Mouse (Mus musculus) naive thymus-derived CD4-positive, alpha-beta T cell, adult 2 months (primary cell): ENCODE measurements at regions not wholly inside any gene's neighbourhood (a gene's known extent, or its start where the extent isn't known, plus 50 kb on each side); places are given as distances from the start of the nearest gene placed in this dataset.

Source experiments
- DNase-seq: peaks from one replicate; pipeline ENCODE4 v3.0.0-alpha.2; 2011; ENCODE audit warnings: low read depth

DNA sequence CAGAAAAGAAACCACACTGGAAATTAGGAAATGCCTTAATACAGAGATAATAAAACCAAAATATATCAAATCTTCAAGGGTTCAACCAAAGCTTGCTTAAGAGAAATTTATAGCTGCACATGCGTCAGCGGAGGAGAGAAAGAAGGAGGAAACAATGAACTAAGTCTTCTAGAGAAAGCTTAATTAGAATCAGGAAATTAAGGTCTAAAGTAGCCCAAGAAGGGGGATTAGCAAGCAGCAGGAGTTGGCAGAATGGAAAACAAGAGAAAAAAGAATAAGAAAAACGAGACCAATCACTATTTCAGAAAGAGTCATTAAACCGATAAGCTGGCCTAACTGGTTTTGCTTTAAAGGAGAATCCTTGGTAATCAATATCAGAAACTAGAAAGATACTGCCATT lies 119.4 kb upstream of the Irf2bp2 start:
- DNase-seq: no peak

DNA sequence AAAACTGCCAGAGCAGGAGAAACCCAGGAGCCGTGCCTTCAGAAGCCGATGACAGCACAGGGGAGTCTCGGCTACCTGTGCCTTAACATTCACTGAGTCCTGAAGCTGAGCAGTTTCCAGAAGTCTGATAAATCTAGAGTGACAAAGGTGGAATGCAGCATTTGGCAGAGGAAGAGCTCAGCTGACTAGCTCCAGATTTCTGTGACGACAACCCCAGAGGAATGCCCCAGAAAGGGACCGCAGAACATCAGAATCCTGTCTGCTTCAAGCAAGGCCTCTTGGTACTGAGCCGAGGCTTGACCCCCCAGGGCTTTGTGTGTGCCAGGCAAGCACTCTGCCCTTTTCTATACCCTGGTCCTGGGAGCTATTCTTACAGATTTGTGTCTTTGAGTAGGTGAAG lies 119.0 kb upstream of the Irf2bp2 start:
- DNase-seq: no peak

DNA sequence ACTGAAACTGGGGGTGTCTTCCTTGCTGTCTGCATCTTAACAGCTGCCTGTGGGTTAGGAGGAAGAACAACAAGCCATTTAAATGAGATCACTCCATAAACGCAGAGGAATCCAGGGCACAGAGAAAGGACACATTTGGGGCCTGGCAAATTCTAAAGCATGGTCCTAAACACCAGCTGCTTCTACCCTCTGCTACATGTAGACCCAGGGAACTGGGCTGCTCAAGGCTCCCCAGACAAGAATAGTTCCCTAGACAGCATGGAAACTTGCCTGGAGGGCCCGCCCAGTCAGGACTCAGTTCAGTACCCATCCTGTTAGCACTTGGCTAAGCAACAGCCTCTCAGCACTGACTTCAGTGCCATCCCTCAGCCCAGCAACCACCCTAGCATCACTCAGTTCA lies 115.2 kb upstream of the Irf2bp2 start:
- no peak for DNase-seq

DNA sequence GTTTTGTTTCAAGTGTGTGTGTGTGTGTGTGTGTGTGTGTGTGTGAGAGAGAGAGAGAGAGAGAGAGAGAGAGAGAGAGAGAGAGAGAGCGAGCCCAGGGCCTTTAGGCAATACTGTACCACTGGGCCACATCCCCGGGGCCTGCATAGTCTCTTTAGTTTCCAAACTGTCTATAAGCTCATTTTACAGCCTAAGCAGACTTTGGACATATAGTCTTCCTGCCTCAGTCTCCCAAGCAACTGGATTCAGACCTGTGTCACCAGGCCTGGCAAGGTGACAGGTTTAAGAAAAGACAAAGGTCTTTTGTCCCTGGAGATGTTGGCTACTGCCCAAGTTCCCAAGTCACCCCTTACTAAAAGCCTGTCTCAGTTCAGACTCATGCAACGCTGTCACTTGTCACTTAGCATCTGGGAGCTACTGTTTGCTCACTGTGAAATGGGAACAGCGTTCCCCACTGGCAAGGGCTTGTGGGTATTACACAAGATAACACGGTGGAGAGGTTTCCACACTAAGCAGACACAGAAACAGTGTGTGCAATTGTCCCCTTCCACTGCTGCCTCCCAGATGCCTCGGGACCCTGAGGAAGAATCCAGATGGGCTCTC lies 113.6 kb upstream of the Irf2bp2 start:
- no peak for DNase-seq

DNA sequence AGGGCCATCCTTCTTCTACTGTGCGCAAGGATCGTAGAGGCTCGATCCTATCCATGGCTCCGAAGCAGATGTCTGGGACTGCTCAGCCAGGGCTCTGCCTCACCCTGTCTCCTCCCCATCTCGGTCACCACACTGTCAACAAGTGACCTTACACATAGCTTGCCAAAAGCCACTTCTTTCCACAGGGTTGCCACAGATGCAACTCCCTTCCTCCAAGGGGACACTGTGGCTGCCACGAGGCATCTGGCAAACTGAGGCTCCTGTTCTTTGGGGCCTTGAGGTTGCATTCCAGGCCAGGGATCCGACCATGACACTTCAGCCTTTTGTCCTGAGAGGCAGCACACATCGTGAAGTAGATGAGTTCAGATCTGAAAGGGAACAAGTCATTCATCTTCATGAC lies 112.5 kb upstream of the Irf2bp2 start:
- DNase-seq: no peak

GRCm38 (mm10) chr8:126705391-126705790 lies 111.6 kb upstream of the Irf2bp2 start:
- no peak for DNase-seq

DNA sequence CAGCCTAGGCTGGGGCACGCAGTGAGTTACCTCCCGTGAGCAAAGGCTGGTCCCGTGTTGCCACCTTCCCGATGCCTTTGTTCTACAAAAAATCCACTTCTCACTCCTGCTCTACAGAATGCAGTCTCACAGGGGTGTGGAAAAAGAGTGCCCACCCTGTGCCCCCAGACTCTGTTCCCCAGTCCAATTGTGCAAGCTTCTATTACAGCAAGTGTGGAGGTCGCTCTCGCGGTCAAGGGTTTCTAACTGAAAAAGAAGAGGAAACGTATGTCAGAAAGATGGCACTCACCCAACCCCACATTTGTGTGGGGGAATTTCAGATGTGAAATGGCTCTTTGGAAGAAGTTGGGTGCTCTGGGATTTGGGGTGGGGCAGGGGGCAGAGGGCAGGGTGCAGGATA lies 110.9 kb upstream of the Irf2bp2 start:
- DNase-seq: no peak

DNA sequence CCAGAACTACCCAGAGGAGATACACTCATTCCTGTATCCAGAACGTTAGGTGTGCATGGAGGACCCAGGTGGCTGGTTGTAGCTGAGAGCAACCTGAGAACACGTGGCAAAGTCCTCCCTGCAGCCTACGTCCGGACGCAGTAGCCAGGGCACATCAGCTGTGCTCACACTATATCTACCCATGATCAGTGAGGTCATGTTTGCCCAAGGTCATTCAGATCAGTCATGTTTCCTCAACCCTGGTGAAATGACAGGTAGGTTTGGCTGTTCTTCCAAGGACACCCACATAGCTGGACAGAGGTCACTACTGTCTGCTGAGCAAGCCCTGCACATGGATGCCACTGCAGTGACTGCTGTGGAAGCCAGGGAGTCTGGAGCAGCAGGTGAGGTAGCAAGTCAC lies 109.8 kb upstream of the Irf2bp2 start:
- DNase-seq: no peak

- DNase-seq: no peak
Observed at GRCm38 (mm10) chr8:126702294-126702693, 108.5 kb upstream of the Irf2bp2 start.

DNA sequence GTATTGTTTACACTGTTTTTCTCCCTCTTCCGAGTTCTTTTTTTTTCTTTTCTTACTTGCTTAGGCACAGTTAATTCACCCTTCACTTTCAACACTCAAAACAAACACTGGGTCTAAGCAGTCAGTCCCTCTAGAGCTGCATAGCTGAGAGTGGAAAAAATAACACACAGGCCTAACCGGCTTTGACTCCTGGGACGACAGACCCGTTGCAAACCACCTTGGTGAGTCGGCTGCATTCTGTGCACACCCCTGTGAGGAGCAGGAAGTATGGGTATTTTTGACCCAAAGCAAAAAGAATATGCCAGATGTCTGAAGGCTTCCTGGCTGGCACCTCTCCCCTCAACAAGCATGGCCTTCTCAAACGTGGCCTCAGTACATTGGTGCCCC lies 105.6 kb upstream of the Irf2bp2 start:
- peak; percentile 58 for DNase-seq

GRCm38 (mm10) chr8:126698601-126699388 lies 105.0 kb upstream of the Irf2bp2 start:
- peak; percentile 66 for DNase-seq

DNA sequence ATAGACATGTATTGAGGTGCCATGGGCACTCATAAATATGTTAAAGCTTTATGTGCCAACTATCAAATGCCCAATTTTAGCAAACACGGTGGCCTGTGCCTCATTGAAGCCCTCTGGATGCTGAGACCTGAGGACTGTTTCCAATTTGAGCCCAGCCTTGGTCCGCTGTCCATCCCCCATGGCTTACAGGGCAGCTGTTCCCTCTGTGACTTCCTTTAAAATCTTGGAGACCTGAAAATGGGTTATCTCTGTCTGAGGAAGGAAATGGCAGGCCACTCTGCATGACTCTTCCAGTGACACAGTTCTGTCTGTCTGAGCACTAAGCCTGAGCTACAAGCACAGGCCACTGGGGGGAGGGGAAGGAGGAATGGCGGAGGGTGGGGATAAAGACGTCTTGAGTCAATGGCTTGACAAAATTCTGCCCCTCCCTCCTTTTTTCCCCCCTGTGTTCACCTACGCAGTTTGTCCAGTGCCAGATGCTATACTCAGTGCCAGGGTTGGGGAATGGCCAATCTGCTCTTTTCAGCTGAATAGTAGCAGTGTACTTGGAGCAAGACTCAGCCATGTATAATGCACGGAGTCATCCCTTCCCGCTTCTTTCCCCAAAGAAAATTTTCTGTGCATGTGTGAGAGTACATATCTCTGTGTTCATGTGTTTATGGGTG lies 102.7 kb upstream of the Irf2bp2 start:
- DNase-seq: no peak

DNA sequence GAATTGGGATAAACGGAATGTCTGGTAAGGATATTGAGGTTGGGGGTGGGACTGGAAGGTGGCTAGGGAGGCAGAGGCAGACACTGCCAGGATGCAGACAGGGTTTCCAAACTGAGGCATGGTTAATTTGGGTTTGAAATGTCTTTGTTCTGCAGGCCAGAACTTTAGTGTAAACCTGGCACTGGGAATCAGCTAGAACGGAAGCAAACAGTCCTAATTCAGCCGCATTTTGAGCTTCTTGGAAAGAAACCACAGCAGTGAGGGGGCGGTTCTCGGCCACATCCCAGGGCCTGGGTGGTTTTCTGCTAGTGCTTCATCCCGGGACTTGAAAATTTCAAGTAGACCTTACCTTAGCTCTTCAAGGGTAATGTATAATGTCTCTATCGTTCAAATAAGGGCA lies 100.6 kb upstream of the Irf2bp2 start:
- no peak for DNase-seq

DNA sequence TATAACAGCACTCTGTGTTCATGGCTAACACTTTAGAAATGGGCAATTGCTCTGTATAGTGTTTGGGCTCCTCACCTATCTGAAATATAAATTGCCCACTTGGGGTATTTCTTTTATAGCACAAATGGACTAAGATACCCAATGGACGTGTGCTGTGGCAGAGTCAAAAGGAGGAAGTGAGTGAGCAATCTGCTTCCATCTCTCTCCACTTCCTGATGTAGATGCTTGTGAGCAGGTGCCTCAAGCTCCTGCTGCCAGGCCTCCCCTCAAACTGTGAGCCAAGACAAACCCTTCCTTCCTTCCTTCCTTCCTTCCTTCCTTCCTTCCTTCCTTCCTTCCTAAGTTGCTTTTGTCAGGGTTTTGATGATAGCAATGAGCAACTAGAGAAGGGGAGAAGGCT lies 99.9 kb upstream of the Irf2bp2 start:
- no peak for DNase-seq

DNA sequence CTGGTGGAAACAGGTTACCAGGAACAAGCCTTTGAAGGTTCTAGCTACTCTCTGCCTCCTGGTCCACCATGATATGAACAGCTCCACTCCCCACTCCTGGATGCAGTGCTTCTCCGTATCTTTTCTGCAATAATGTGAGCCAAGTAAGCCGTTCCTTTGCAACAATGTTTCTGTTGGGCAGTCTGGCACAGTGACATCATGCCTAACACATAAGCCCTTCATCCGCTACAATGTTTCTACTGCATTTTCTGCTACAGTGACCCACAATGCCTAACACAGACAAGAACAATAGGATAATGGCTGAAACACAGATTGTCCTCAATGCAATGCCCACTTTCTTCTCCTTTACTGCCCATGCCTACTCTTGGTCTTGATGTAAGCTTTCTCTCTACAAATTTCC lies 98.9 kb upstream of the Irf2bp2 start:
- no peak for DNase-seq

GRCm38 (mm10) chr8:126692263-126692662 lies 98.5 kb upstream of the Irf2bp2 start:
- no peak for DNase-seq

DNA sequence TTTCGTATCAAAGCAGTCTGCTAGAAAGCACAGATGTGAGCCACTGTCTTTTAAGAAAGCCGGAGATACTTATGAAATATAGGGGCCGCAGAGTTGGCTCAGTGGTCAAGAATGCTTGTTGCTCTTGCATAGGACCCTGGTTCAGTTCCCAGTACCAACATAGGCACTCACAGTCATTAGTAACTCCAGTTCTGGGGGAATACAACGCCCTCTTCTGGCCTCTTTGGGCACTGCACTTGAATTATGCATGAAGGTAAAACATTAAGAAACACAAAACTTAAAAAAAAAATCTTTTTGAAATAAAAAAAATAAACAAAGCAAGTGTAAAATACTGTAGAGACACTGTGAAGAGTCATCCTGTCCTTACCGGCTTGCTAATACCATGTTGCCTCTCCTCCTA lies 94.7 kb upstream of the Irf2bp2 start:
- DNase-seq: no peak

DNA sequence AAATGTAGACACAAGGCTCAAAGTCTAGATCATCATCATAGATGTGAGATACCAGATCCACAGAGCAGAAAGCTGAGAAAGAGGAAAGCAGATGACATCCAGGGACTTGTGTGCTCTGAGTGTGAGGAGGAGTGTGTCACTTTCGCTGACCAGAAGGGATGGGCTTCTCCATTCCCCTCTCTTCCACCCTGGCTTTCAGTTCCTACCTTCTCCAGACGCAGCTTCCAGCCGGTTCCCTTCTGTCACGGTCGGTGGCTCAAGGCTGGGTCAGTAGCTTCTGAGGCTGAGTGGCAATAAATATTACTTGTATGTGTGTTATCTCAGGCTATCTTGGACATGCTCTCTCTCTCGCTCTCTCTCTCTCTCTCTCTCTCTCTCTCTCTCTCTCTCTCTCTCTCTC lies 94.2 kb upstream of the Irf2bp2 start:
- no peak for DNase-seq

DNA sequence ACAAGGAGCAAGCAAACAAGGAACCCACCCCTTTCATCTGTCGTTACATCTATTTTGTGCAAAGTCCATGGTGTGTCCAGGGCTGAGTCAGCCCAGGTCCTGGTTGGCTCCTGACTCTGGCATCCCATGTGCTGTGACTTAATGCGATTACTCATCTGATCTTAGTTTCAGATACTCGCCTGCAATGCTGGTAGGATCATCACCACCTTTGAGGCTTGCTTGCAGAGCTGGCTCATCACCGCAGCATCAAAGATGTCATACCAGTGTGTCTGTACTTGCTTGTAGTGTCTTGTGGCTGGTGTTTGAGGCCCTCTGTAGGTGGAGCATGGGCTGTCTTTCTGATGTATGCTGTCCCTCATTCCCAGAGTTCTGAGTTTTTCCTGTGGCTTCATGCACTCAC lies 93.0 kb upstream of the Irf2bp2 start:
- DNase-seq: peak; percentile 69

DNA sequence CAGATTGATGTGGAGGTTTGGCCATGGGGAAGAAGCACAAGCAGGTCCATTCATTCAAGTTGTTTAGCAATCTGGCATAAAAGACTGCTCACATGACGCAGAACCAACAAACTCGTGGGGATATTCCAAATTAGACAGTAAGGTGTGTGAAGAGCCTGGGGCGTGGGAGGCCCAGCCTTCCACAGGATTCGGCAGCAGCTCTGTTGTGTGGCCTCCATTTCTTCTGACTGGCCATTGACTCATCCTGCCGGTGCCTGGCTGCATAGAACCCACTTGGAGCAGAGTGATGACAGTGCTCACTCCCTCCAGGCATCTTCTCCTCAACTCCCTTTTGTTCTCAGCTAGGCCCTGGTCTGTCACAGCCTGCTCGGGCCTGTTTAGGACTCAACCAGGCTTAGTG lies 91.6 kb upstream of the Irf2bp2 start:
- no peak for DNase-seq

- no peak for DNase-seq
Observed at GRCm38 (mm10) chr8:126683950-126684349, 90.2 kb upstream of the Irf2bp2 start.

DNA sequence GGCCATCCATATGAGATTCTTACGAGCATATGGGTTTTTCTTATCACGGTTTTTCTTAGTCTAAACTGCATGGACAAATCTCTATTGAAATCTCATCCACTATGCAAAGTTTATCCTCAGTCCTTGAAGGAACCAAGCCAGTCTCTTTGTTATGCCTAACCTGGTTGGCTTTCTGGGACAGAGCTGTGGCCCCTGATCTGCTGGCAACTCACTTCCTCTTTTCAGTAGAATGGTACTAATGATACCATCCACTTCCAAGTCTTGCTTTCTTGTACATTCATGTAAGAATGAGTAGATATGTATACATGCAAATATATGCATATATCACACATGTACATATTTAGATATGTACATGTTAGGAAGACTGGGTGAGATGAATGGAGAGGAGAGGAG lies 89.8 kb upstream of the Irf2bp2 start:
- no peak for DNase-seq

GRCm38 (mm10) chr8:126682817-126683554 lies 89.2 kb upstream of the Irf2bp2 start:
- DNase-seq: no peak
